Mouse (Mus musculus): ENCODE measurements at regions not wholly inside any gene's neighbourhood (a gene's known extent, or its start where the extent isn't known, plus 50 kb on each side); places are given as distances from the start of the nearest gene placed in this dataset.

- no peak for DNase-seq (ENCODE audit: low read depth, low spot score)
These were observed 303.5 kb upstream of the Ppp2r3a start for GRCm38 (mm10) chr9:101555011-101555673.

- no peak for DNase-seq (ENCODE audit: low read depth, low spot score)
These were observed 301.2 kb upstream of the Ppp2r3a start for GRCm38 (mm10) chr9:101552789-101553188.

- DNase-seq (ENCODE audit: low read depth, low spot score) = no peak
These were observed 299.7 kb upstream of the Ppp2r3a start for GRCm38 (mm10) chr9:101551256-101551655.

GRCm38 (mm10) chr9:101546213-101546832 is 294.7 kb upstream of the Ppp2r3a start:
- DNase-seq (ENCODE audit: low read depth, low spot score) = peak; percentile 21

GRCm38 (mm10) chr9:101518137-101518536 is 266.5 kb upstream of the Ppp2r3a start:
- DNase-seq (ENCODE audit: low read depth, low spot score) = no peak

- peak; percentile 27 for DNase-seq (ENCODE audit: low read depth, low spot score)
These were observed 259.2 kb upstream of the Ppp2r3a start for GRCm38 (mm10) chr9:101510807-101511206.

GRCm38 (mm10) chr9:101509196-101509595 is 257.6 kb upstream of the Ppp2r3a start:
- no peak for DNase-seq (ENCODE audit: low read depth, low spot score)

GRCm38 (mm10) chr9:101507023-101507690 is 255.6 kb upstream of the Ppp2r3a start:
- no peak for DNase-seq (ENCODE audit: low read depth, low spot score)

GRCm38 (mm10) chr9:101501706-101502465 is 250.3 kb upstream of the Ppp2r3a start:
- DNase-seq (ENCODE audit: low read depth, low spot score) = peak; percentile 60

GRCm38 (mm10) chr9:101501036-101501435 is 249.4 kb upstream of the Ppp2r3a start:
- no peak for DNase-seq (ENCODE audit: low read depth, low spot score)

GRCm38 (mm10) chr9:101498721-101499120 is 247.1 kb upstream of the Ppp2r3a start:
- DNase-seq (ENCODE audit: low read depth, low spot score) = no peak

- peak; percentile 70 for DNase-seq (ENCODE audit: low read depth, low spot score)
These were observed 244.2 kb upstream of the Ppp2r3a start for GRCm38 (mm10) chr9:101495768-101496167.

- DNase-seq (ENCODE audit: low read depth, low spot score) = no peak
These were observed 237.4 kb upstream of the Ppp2r3a start for GRCm38 (mm10) chr9:101489013-101489412.

GRCm38 (mm10) chr9:101476223-101476622 is 224.6 kb upstream of the Ppp2r3a start:
- DNase-seq (ENCODE audit: low read depth, low spot score) = no peak

- DNase-seq (ENCODE audit: low read depth, low spot score) = no peak
These were observed 221.5 kb upstream of the Ppp2r3a start for GRCm38 (mm10) chr9:101473074-101473461.

GRCm38 (mm10) chr9:101472101-101473073 is 220.8 kb upstream of the Ppp2r3a start:
- DNase-seq (ENCODE audit: low read depth, low spot score) = peak; percentile 79

GRCm38 (mm10) chr9:101471665-101472064 is 220.1 kb upstream of the Ppp2r3a start:
- DNase-seq (ENCODE audit: low read depth, low spot score) = no peak

GRCm38 (mm10) chr9:101469756-101470155 is 218.2 kb upstream of the Ppp2r3a start:
- DNase-seq (ENCODE audit: low read depth, low spot score) = no peak

- DNase-seq (ENCODE audit: low read depth, low spot score) = peak; percentile 24
These were observed 213.3 kb upstream of the Ppp2r3a start for GRCm38 (mm10) chr9:101464727-101465427.

- no peak for DNase-seq (ENCODE audit: low read depth, low spot score)
These were observed 207.5 kb upstream of the Ppp2r3a start for GRCm38 (mm10) chr9:101458947-101459627.

Measured in brain, adult 2 months (tissue).